Mouse (Mus musculus) adrenal gland, adult 2 months (tissue): Measurements from ENCODE around the gene Agap1. TPM values are rescaled to one million over a fixed set of nuclear protein-coding genes. Genes with fewer than 3 reads are reported as not detected.
A peak's percentile ranks its signal among the peaks of the same experiment; 100 is the strongest.
"Not testable (repeated sequence)": the region's sequence is repeated elsewhere in the genome, so short reads cannot be mapped to it uniquely, and the experiment has no call there.

Source experiments
- DNase-seq: peaks from one replicate; pipeline ENCODE4 v3.0.0; 2021
- polyA plus RNA-seq: library from polyadenylated mRNA; depleted of rRNA; stranded (reverse); fragments of >200 nt; gene quantifications from 2 replicates; pipeline ENCODE4 v1.2.3, GENCODE M21; 2012
- total RNA-seq, 2 experiments: library from RNA; stranded (reverse); gene quantifications; 2 replicates each; pipeline ENCODE4 v1.2.3; 2021

Gene Agap1
- total and polyA plus RNA-seq, 3 experiments = 11.3 to 61.6 (median 46.2) TPM

- DNase-seq = not testable (repeated sequence)
Observed at GRCm38 (mm10) chr1:89501891-89502290, 47.3 kb downstream of the Agap1 start.

GRCm38 (mm10) chr1:89509196-89509595 is 54.6 kb downstream of the Agap1 start:
- DNase-seq = no peak

GRCm38 (mm10) chr1:89509763-89510340 is 55.2 kb downstream of the Agap1 start:
- no peak for DNase-seq

- DNase-seq = no peak
Observed at GRCm38 (mm10) chr1:89510731-89511130, 56.1 kb downstream of the Agap1 start.

GRCm38 (mm10) chr1:89513616-89514283 is 59.1 kb downstream of the Agap1 start:
- peak; percentile 32 for DNase-seq

- no peak for DNase-seq
Observed at GRCm38 (mm10) chr1:89515808-89516560, 61.4 kb downstream of the Agap1 start.

- no peak for DNase-seq
Observed at GRCm38 (mm10) chr1:89517817-89518216, 63.2 kb downstream of the Agap1 start.

- DNase-seq = no peak
Observed at GRCm38 (mm10) chr1:89519914-89520643, 65.5 kb downstream of the Agap1 start.

GRCm38 (mm10) chr1:89521406-89521805 is 66.8 kb downstream of the Agap1 start:
- no peak for DNase-seq

- DNase-seq = no peak
Observed at GRCm38 (mm10) chr1:89521935-89522535, 67.4 kb downstream of the Agap1 start.

GRCm38 (mm10) chr1:89524369-89524768 is 69.8 kb downstream of the Agap1 start:
- DNase-seq = peak; percentile 86

- no peak for DNase-seq
Observed at GRCm38 (mm10) chr1:89524998-89525397, 70.4 kb downstream of the Agap1 start.

GRCm38 (mm10) chr1:89525825-89526224 is 71.2 kb downstream of the Agap1 start:
- peak; percentile 66 for DNase-seq

GRCm38 (mm10) chr1:89528671-89529276 is 74.2 kb downstream of the Agap1 start:
- no peak for DNase-seq

- DNase-seq = no peak
Observed at GRCm38 (mm10) chr1:89533702-89534101, 79.1 kb downstream of the Agap1 start.

- DNase-seq = no peak
Observed at GRCm38 (mm10) chr1:89535206-89535605, 80.6 kb downstream of the Agap1 start.

- DNase-seq = peak; percentile 31
Observed at GRCm38 (mm10) chr1:89538163-89538946, 83.7 kb downstream of the Agap1 start.

GRCm38 (mm10) chr1:89539127-89539526 is 84.5 kb downstream of the Agap1 start:
- DNase-seq = no peak

GRCm38 (mm10) chr1:89541151-89541550 is 86.5 kb downstream of the Agap1 start:
- DNase-seq = no peak

- DNase-seq = no peak
Observed at GRCm38 (mm10) chr1:89542464-89542863, 87.9 kb downstream of the Agap1 start.

GRCm38 (mm10) chr1:89543312-89543711 is 88.7 kb downstream of the Agap1 start:
- no peak for DNase-seq
